Mouse (Mus musculus): ENCODE measurements around the gene Syn2.

GRCm38 (mm10) chr6:115181094-115181493 is 46.4 kb downstream of the Syn2 start:
- TF ChIP-seq EP300 (IDR thresholded peaks at IDR 0.05; ENCODE audit: insufficient read depth, low read depth, low read length) (no peak), CTCF (IDR thresholded peaks at IDR 0.05) (no peak)
